Mouse (Mus musculus) small intestine, adult 2 months (tissue): ENCODE measurements around the gene Ndrg2.

Experiments used
- CTCF ChIP-seq: fragments of 200-500 bp; IDR thresholded peaks from 2 replicates; pipeline ENCODE4 v1.5.1; 2012; ENCODE audit warnings: low read depth, mild to moderate bottlenecking, control low read depth, inconsistent platforms, low read length, moderate library complexity, mixed read lengths; ENCODE audit not compliant: insufficient replicate concordance, insufficient read length; ENCODE audit errors: extremely low read depth
- POLR2A ChIP-seq: fragments of 200-500 bp; IDR thresholded peaks from 2 replicates; pipeline ENCODE4 v1.6.1; 2012; ENCODE audit warnings: low read depth, mild to moderate bottlenecking, control low read depth, inconsistent platforms, low read length, moderate library complexity

GRCm38 (mm10) chr14:51929309-51929943 lies 15.5 kb upstream of the Ndrg2 start:
- no peak for TF ChIP-seq CTCF
- TF ChIP-seq POLR2A = no peak
